ENCODE assay signal across 7 mouse cellular contexts in genomic region chr14:79486993-79487731, GRCm38 (mm10). TPM values are rescaled to one million over a fixed set of nuclear protein-coding genes. Genes with fewer than 3 reads are reported as not detected.
DNase-seq lines count a peak whose midpoint lies in the region; ATAC-seq and TF ChIP-seq lines count a peak whose summit lies in the region.

No protein-coding gene starts in this region.

- H3K9ac ChIP-seq in MEL (ENCODE audit: control insufficient read depth, low read depth, low read length, poor library complexity, severe bottlenecking) = peak overlapping the region; percentile 65
- peak overlapping the region; percentile 58 for H3K9ac ChIP-seq in heart, embryonic 14.5 days (ENCODE audit: low read length)

- TF ChIP-seq CTCF in MEL (IDR thresholded peaks at IDR 0.05 in 2 of 3, conservative IDR thresholded peaks at IDR 0.05 in 1 of 3; ENCODE audit: control insufficient read depth in 1 of 3, insufficient read depth in 1 of 3, low read depth in 2 of 3, low read length in 3 of 3, poor library complexity in 1 of 3, severe bottlenecking in 1 of 3) = peak; percentile 41 to 62 (median 43); a peak in 3 of 6 replicates
- TF ChIP-seq CTCF in cortical plate, adult 2 months (IDR thresholded peaks at IDR 0.05; ENCODE audit: extremely low read depth, insufficient read depth, low read length) = no peak
- peak; percentile 4; the same call in 1 of the 2 replicates for TF ChIP-seq CTCF in spleen, adult 2 months (IDR thresholded peaks at IDR 0.05; ENCODE audit: extremely low read depth, insufficient read depth, insufficient read length, insufficient replicate concordance)

- peak overlapping the region; percentile 78 to 81 for H3K4me3 ChIP-seq in MEL (ENCODE audit: control insufficient read depth in 1 of 2, insufficient read depth in 1 of 2, low read depth in 2 of 2, low read length in 2 of 2)
- peak overlapping the region; percentile 27 for H3K4me3 ChIP-seq in cortical plate, adult 2 months (ENCODE audit: insufficient read depth, low read length)
- peak overlapping the region; percentile 45 to 54 for H3K4me3 ChIP-seq in heart, embryonic 14.5 days (ENCODE audit: control insufficient read depth in 1 of 2, insufficient read depth in 1 of 2, low read depth in 1 of 2, low read length in 2 of 2)
- H3K4me3 ChIP-seq in spleen, adult 2 months (ENCODE audit: extremely low read depth, insufficient read depth, insufficient read length) = peak overlapping the region; percentile 23

- H3K27ac ChIP-seq in MEL (ENCODE audit: control insufficient read depth, low read depth, low read length) = peak overlapping the region; percentile 28
- no peak overlapping the region; the same call in 1 of the 2 replicates for H3K27ac ChIP-seq in cortical plate, adult 2 months (ENCODE audit: insufficient read depth, low read length)
- H3K27ac ChIP-seq in heart, embryonic 14.5 days (replicated peaks in 1 of 2; ENCODE audit: control insufficient read depth in 1 of 2, insufficient read depth in 1 of 2, low read depth in 2 of 2, low read length in 2 of 2) = peak overlapping the region; percentile 46 to 56
- no peak overlapping the region for H3K27ac ChIP-seq in spleen, adult 2 months (ENCODE audit: insufficient read depth, low read length)

- ATAC-seq in heart, embryonic 14.5 days (ENCODE audit: insufficient number of reproducible peaks, insufficient read depth, low FRiP score, low read depth) = peak; percentile 15; the same call in 1 of the 2 replicates

- H3K4me1 ChIP-seq in MEL (ENCODE audit: control insufficient read depth in 1 of 2, insufficient read depth in 2 of 2, low read length in 2 of 2) = peaks cover 0 to 8% of the 10 kb centered on the region in 2 experiments; a peak in 2 of 4 replicates
- H3K4me1 ChIP-seq in cortical plate, adult 2 months (ENCODE audit: control insufficient read depth, insufficient read depth, low read length) = peaks cover 4% of the 10 kb centered on the region; the same call in 1 of the 2 replicates
- H3K4me1 ChIP-seq in heart, embryonic 14.5 days (ENCODE audit: control insufficient read depth in 2 of 2, insufficient read depth in 2 of 2, low read length in 2 of 2) = peaks cover 21 to 32% of the 10 kb centered on the region in 2 experiments
- H3K4me1 ChIP-seq in spleen, adult 2 months (ENCODE audit: control insufficient read depth, insufficient read depth, insufficient read length) = peaks cover 2% of the 10 kb centered on the region; the same call in 1 of the 2 replicates

- H3K9me3 ChIP-seq in MEL (replicated peaks; ENCODE audit: insufficient read depth, low read length) = no peaks in the 10 kb centered on the region
- no peaks in the 10 kb centered on the region for H3K9me3 ChIP-seq in heart, embryonic 14.5 days (ENCODE audit: control insufficient read depth, low read length)

- no peak for TF ChIP-seq EP300 in MEL (IDR thresholded peaks at IDR 0.05; ENCODE audit: low read depth in 1 of 2, low read length in 2 of 2)

- TF ChIP-seq POLR2A in MEL (IDR thresholded peaks at IDR 0.05; ENCODE audit: control insufficient read depth in 1 of 2, insufficient read depth in 1 of 2, low read depth in 1 of 2, low read length in 2 of 2, poor library complexity in 1 of 2) = no peak
- no peak for TF ChIP-seq POLR2A in cortical plate, adult 2 months (IDR thresholded peaks at IDR 0.05; ENCODE audit: extremely low read depth, insufficient read depth, low read length)
- TF ChIP-seq POLR2A in spleen, adult 2 months (IDR thresholded peaks at IDR 0.05; ENCODE audit: low read depth, low read length) = no peak

- no peaks in the 10 kb centered on the region for H3K27me3 ChIP-seq in MEL (ENCODE audit: control insufficient read depth in 1 of 2, insufficient read depth in 2 of 2, low read length in 2 of 2)
- H3K27me3 ChIP-seq in heart, embryonic 14.5 days (ENCODE audit: control insufficient read depth, insufficient read depth, low read length) = no peaks in the 10 kb centered on the region
- no peaks in the 10 kb centered on the region for H3K27me3 ChIP-seq in spleen, adult 2 months (ENCODE audit: control insufficient read depth, insufficient read depth, low read length)

- peaks cover 3% of the 10 kb centered on the region; the same call in 1 of the 2 replicates for H3K79me2 ChIP-seq in MEL (ENCODE audit: control insufficient read depth, insufficient read depth, low read length, poor library complexity)

- 2% methylated on average over 19 of the region's 19 CpGs for WGBS in heart, embryonic 14.5 days
- 29% methylated on average over 19 of the region's 19 CpGs for WGBS in spleen, adult 2 months

- DNase-seq in CD4-positive, CD25-positive, alpha-beta regulatory T cell, adult 2 months (ENCODE audit: low read depth, low spot score) = peak; percentile 52
- peak; percentile 81 for DNase-seq in MEL (ENCODE audit: low read depth, low spot score)
- DNase-seq in kidney, postnatal 10 days = peak; percentile 67
- peak; percentile 76 for DNase-seq in lung, postnatal 36 days
- DNase-seq in spleen, adult 2 months (ENCODE audit: low read depth in 1 of 2, low spot score in 2 of 2) = no peak

- peaks cover 0 to 7% of the 10 kb centered on the region in 2 experiments; a peak in 2 of 4 replicates for H3K36me3 ChIP-seq in MEL (ENCODE audit: control insufficient read depth in 1 of 2, insufficient read depth in 2 of 2, low read length in 2 of 2)
- H3K36me3 ChIP-seq in heart, embryonic 14.5 days (ENCODE audit: control insufficient read depth, insufficient read depth, low read length) = peaks cover 4% of the 10 kb centered on the region; the same call in 1 of the 2 replicates
- H3K36me3 ChIP-seq in spleen, adult 2 months (ENCODE audit: control insufficient read depth, insufficient read depth, low read length) = 0 out of 2 replicates have a peak, but pooled peaks cover 1% of the 10 kb centered on the region

- TF ChIP-seq RAD21 in MEL (IDR thresholded peaks at IDR 0.05; ENCODE audit: low read depth, low read length) = no peak; the same call in 1 of the 2 replicates

- peak overlapping the region; percentile 87 for H3K4me2 ChIP-seq in heart, embryonic 14.5 days (ENCODE audit: low read length)

TF ChIP-seq in MEL, 35 proteins besides CTCF, POLR2A, EP300 and RAD21 (continues in another document):
- peak; percentile 59 for TF ChIP-seq SMC3 (IDR thresholded peaks at IDR 0.05; ENCODE audit: low read depth, low read length)
- peak; percentile 94 for TF ChIP-seq USF1 (IDR thresholded peaks at IDR 0.05; ENCODE audit: low read depth, low read length)
- peak; percentile 60; the same call in 1 of the 2 replicates for TF ChIP-seq MYC (IDR thresholded peaks at IDR 0.05; ENCODE audit: low read depth, low read length)
- peak; percentile 14; the same call in 1 of the 2 replicates for TF ChIP-seq TCF12 (IDR thresholded peaks at IDR 0.05; ENCODE audit: low read depth, low read length)
- TF ChIP-seq NRF1 (IDR thresholded peaks at IDR 0.05; ENCODE audit: insufficient read depth, low read depth, low read length, poor library complexity, severe bottlenecking) = peak; percentile 37; the same call in 1 of the 2 replicates
- TF ChIP-seq TBP (IDR thresholded peaks at IDR 0.05; ENCODE audit: low read depth, low read length) = peak; percentile 47; the same call in 1 of the 2 replicates
- peak; percentile 85 for TF ChIP-seq MXI1 (IDR thresholded peaks at IDR 0.05; ENCODE audit: low read depth, low read length)
- peak; percentile 45; the same call in 1 of the 2 replicates for TF ChIP-seq ETS1 (IDR thresholded peaks at IDR 0.05; ENCODE audit: low read depth, low read length)
- no peak for TF ChIP-seq TAL1 (IDR thresholded peaks at IDR 0.05; ENCODE audit: low read length)
- TF ChIP-seq USF2 (IDR thresholded peaks at IDR 0.05; ENCODE audit: borderline replicate concordance in 1 of 2, insufficient read depth in 1 of 2, low read depth in 1 of 2, low read length in 2 of 2) = peak in 1 of 2 experiments; percentile 75; a peak in 3 of 4 replicates
- peak; percentile 81 for TF ChIP-seq SIN3A (IDR thresholded peaks at IDR 0.05; ENCODE audit: low read length)
- no peak for TF ChIP-seq UBTF (IDR thresholded peaks at IDR 0.05; ENCODE audit: borderline replicate concordance, insufficient read depth, low read depth, low read length)
- TF ChIP-seq GATA1 (IDR thresholded peaks at IDR 0.05; ENCODE audit: low read depth, low read length) = peak; percentile 35; the same call in 1 of the 2 replicates
- TF ChIP-seq ZNF384 (IDR thresholded peaks at IDR 0.05; ENCODE audit: low read depth, low read length) = no peak
- TF ChIP-seq HCFC1 (IDR thresholded peaks at IDR 0.05; ENCODE audit: low read depth, low read length) = peak; percentile 57
- TF ChIP-seq RCOR1 (IDR thresholded peaks at IDR 0.05; ENCODE audit: low read depth, low read length) = no peak
- TF ChIP-seq JUND (IDR thresholded peaks at IDR 0.05; ENCODE audit: low read depth, low read length) = no peak
- no peak for TF ChIP-seq POLR2AphosphoS2 (IDR thresholded peaks at IDR 0.05; ENCODE audit: low read length)
- no peak for TF ChIP-seq MAFK (IDR thresholded peaks at IDR 0.05; ENCODE audit: borderline replicate concordance, low read depth, low read length)
- TF ChIP-seq BHLHE40 (IDR thresholded peaks at IDR 0.05; ENCODE audit: borderline replicate concordance, low read depth, low read length) = peak; percentile 79; the same call in 1 of the 2 replicates
- peak; percentile 95 for TF ChIP-seq MAX (IDR thresholded peaks at IDR 0.05; ENCODE audit: low read length)

RNA-seq across cellular contexts. Expression of gene Wbp4, which starts 5.8 kb away (rescaled TPM):
- total RNA-seq in MEL (2012; rRNA removed) = 14.5 and 15.9 TPM in 2 replicates
- 10 to 100 TPM; 22.1 to 87.6 TPM for polyA plus RNA-seq in MEL (2012; ENCODE audit: insufficient read depth in 1 of 2, insufficient read length in 2 of 2, low read depth in 1 of 2, low replicate concordance in 2 of 2, missing spikeins in 1 of 2)
- 24.0 and 25.1 TPM in 2 replicates for polyA plus RNA-seq in cortical plate, adult 2 months (2012; rRNA removed)
- polyA plus RNA-seq in heart, embryonic 14.5 days (2014; fragmentation: Nextera tagmentation; extraction: Ambion mirVana) = 27.0 and 29.2 TPM in 2 replicates
- 2.6 and 3.7 TPM in 2 replicates for polyA plus RNA-seq in spleen, adult 2 months (2012; rRNA removed)

RNA-seq across cellular contexts. Expression of gene Elf1, which starts 6.2 kb away (rescaled TPM):
- total RNA-seq in MEL (2012; rRNA removed) = 21.5 and 27.3 TPM in 2 replicates
- polyA plus RNA-seq in MEL (2012; ENCODE audit: insufficient read depth in 1 of 2, insufficient read length in 2 of 2, low read depth in 1 of 2, low replicate concordance in 2 of 2, missing spikeins in 1 of 2) = 10 to 100 TPM; 24.2 to 43.1 TPM
- polyA plus RNA-seq in cortical plate, adult 2 months (2012; rRNA removed) = 4.3 and 4.5 TPM in 2 replicates
- 11.0 and 12.0 TPM in 2 replicates for polyA plus RNA-seq in heart, embryonic 14.5 days (2014; fragmentation: Nextera tagmentation; extraction: Ambion mirVana)
- 22.5 and 26.7 TPM in 2 replicates for polyA plus RNA-seq in spleen, adult 2 months (2012; rRNA removed)

RNA-seq across cellular contexts. Expression of gene Kbtbd6, which starts 35.5 kb away (rescaled TPM):
- total RNA-seq in MEL (2012; rRNA removed) = 0.07 and 0.12 TPM in 2 replicates
- not detected for polyA plus RNA-seq in MEL (2012; ENCODE audit: insufficient read depth in 1 of 2, insufficient read length in 2 of 2, low read depth in 1 of 2, low replicate concordance in 2 of 2, missing spikeins in 1 of 2)
- 0.83 and 0.86 TPM in 2 replicates for polyA plus RNA-seq in cortical plate, adult 2 months (2012; rRNA removed)
- polyA plus RNA-seq in heart, embryonic 14.5 days (2014; fragmentation: Nextera tagmentation; extraction: Ambion mirVana) = 1.4 and 1.7 TPM in 2 replicates
- polyA plus RNA-seq in spleen, adult 2 months (2012; rRNA removed) = 1.4 and 1.5 TPM in 2 replicates

Comparison
In these comparisons a context has a peak if more than half of its experiments do, and no peak if none do; other contexts are left out.
1. DNase-seq: peak in CD4-positive, CD25-positive, alpha-beta regulatory T cell, adult 2 months (single experiment), MEL (single experiment), kidney, postnatal 10 days (single experiment) and lung, postnatal 36 days (single experiment); none in spleen, adult 2 months (0 of 2).
2. H3K27ac ChIP-seq: peak in MEL (single experiment) and heart, embryonic 14.5 days (2 of 2); none in cortical plate, adult 2 months (single experiment) and spleen, adult 2 months (single experiment).
3. H3K4me3 ChIP-seq: peak in every context shown above with its lines; median percentile 80 in MEL; 50 in heart, embryonic 14.5 days; 27 in cortical plate, adult 2 months; 23 in spleen, adult 2 months.